Mouse (Mus musculus): ENCODE measurements around the gene Prodh2. TPM values are rescaled to one million over a fixed set of nuclear protein-coding genes. Genes with fewer than 3 reads are reported as not detected.

Prodh2 gene
- not detected in 2 replicates for polyA plus RNA-seq (2016; fragmentation: Nextera tagmentation; extraction: Ambion mirVana)

DNA sequence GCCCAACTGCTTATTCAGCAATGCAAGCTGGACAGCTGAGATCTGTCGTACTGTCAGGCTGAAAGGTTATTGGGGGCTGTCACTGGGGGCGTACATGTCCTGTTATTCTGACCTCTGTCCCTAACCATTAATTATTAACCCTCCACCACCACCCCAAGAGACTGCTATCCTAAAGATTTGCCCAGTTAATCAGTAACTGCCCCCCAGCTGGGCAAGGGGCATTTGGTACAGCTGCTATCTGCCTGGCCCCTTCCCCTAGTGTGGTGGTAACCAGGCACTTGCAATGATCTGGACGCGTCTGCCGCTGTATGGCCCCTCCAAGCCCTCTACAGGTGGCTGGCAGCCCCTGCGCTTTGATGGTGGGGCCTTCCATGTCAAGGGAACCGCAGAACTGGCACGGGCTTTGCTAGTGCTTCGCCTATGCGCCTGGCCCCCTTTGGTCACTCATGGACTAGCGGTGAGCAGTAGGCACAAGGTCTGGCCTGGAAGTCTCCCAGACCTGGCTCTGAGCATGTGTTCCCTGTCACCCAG lies at the start of gene Prodh2:
Gene Prodh2 (plus strand): TSS at position 222 of the 531 bp plus-strand sequence.
- no peak within 1 kb of the TSS for H3K4me3 ChIP-seq
- no peaks in the 10 kb centered on the region for H3K9me3 ChIP-seq
- no peak within 1 kb of the TSS for H3K27ac ChIP-seq

DNA sequence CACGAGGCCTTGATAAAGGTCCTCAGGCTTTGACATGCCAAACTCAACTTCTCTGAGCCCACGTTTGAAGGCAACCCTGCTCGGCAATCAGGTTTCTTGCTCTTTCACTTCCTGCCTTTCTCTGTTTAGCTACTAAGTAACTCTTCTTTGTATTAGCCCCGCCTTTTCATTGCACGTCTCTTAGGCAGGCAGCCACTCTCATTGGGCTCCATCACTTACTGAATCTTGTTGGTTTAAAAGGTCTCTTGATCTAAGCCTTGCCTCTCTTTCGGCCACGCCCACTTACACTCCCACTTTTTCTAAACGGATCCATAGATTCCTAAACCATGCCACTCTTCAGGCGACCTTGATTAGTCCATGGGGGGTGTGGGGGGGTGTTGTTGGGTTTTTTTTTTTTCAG lies 49.7 kb upstream of the Prodh2 start:
- Histone ChIP-seq H3K4me3 (peak overlapping the region; percentile 78; the same call in 1 of the 2 replicates), H3K36me3 (0 out of 2 replicates have a peak, but pooled peaks cover 12% of the 10 kb centered on the region), H3K9me3 (peaks cover 2% of the 10 kb centered on the region; the same call in 1 of the 2 replicates), H3K27me3 (peaks cover 51% of the 10 kb centered on the region), H3K4me1 (peaks cover 8% of the 10 kb centered on the region; the same call in 1 of the 2 replicates), H3K27ac (no peak overlapping the region), H3K4me2 (replicated peaks) (peak overlapping the region; percentile 73), H3K9ac (no peak overlapping the region)
- 26% methylated on average over 9 of the region's 9 CpGs for WGBS
- no peak for ATAC-seq (ENCODE audit: insufficient number of reproducible peaks, insufficient read depth, low FRiP score, low TSS enrichment)

More for the DNA sequence above, at the start of gene Prodh2:
- no peak within 1 kb of the TSS for H3K9ac ChIP-seq
- ATAC-seq (ENCODE audit: insufficient number of reproducible peaks, insufficient read depth, low FRiP score, low TSS enrichment) = 0 out of 2 replicates have a peak, but pooled peaks have one; percentile 41
- 57% methylated on average over 11 of the region's 11 CpGs for WGBS
- no peak within 1 kb of the TSS for H3K4me2 ChIP-seq (replicated peaks)
- H3K27me3 ChIP-seq = peaks cover 7% of the 10 kb centered on the region; the same call in 1 of the 2 replicates
- no peaks in the 10 kb centered on the region for H3K36me3 ChIP-seq
- no peaks in the 10 kb centered on the region for H3K4me1 ChIP-seq

DNA sequence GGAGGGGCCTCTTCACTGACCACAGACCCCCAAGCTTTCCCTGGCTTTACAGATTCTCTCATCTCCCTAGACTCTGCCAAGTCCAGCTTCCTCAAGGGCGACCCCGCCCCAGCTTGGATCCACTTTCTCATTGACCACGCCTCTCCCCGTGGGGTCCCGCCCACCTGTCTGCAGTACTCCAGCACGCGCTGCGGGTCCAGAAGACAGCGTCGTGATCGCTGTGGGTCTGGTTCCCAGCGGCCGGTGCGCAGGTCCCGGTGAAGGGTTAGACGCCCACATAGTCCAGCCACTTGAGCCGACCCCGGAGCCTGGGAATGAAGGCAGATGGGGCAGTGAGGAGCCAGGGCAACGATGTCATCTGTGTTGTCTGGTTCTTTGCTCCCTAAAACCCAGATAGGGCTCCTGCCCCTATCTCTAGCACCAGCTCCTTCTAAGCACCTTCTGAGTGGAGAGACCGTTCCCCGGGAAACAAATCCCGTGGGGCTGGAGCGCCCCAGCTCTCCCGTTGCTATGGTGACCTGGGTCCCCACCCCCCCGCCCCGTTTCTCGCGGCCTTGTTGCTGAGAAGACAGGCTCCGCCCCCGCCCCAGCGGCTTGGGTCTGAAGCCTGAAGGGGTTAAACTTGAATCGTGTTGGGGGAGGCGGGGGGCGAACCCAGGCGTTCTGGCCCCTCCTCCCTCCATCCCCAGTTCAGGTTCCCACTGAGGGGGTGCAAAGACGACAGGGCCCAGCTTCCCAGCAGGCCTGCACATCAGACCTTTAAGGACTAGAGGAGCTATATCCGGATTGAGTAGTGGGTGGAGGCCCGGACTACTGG lies 49.1 kb upstream of the Prodh2 start:
- Histone ChIP-seq H3K9ac (peak overlapping the region; percentile 77), H3K9me3 (peaks cover 2% of the 10 kb centered on the region; the same call in 1 of the 2 replicates), H3K27ac (peak overlapping the region; percentile 50; the same call in 1 of the 2 replicates), H3K4me2 (replicated peaks) (peak overlapping the region; percentile 73), H3K4me1 (peaks cover 8% of the 10 kb centered on the region; the same call in 1 of the 2 replicates), H3K36me3 (0 out of 2 replicates have a peak, but pooled peaks cover 12% of the 10 kb centered on the region), H3K4me3 (peak overlapping the region; percentile 78), H3K27me3 (peaks cover 45% of the 10 kb centered on the region)
- ATAC-seq (ENCODE audit: insufficient number of reproducible peaks, insufficient read depth, low FRiP score, low TSS enrichment) = peak; percentile 17; the same call in 1 of the 2 replicates
- under 1% methylated on average over 38 of the region's 38 CpGs for WGBS

DNA sequence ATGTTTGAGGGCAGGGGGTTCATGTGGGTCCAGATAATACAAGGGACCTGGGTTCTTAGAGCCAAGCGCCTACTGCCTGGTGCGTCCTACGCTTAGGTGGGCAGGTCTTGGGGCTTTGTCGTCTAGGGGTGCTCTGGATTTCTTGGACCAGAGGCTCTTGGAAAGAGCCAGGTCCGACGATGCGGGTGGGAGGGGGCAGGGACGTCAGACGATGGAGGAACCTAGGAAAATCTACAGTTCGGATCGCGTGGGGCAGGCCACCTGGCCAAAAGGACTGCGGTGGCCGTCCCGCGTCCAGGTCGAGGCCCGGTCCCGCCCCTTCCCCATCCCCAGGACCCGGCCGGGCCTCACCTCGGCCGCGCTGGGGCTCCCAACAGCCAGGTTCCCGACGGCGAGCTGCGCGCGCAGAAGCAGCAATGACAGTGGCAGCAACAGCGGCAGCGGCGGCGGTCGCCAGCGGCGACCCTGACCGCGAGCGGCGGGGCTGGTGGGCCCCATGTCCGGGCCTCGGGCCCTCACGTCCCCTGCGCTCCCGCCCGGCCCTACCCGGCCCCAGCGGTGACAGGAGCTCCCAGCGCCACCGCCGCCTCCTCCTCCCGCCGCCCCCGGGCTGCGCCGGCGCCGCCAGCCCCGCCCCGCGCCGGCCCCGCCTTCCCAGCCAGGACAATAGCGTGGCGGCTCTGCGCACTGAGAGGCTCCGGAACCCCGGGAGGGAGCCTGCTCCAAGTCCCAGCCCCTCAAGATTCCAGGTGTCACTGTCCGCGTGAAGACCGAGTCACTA lies 48.3 kb upstream of the Prodh2 start, which contains the start of gene Aplp1:
Gene Aplp1 (minus strand): TSS at position 565 of the 781 bp plus-strand sequence.
- H3K27ac ChIP-seq = peak within 1 kb of the TSS; percentile 50
- peak within 1 kb of the TSS; percentile 73 for H3K4me2 ChIP-seq (replicated peaks)
- 1% methylated on average over 71 of the region's 72 CpGs for WGBS
- peak; percentile 58 for ATAC-seq (ENCODE audit: insufficient number of reproducible peaks, insufficient read depth, low FRiP score, low TSS enrichment)
- peaks cover 2% of the 10 kb centered on the region; the same call in 1 of the 2 replicates for H3K9me3 ChIP-seq
- H3K9ac ChIP-seq = peak within 1 kb of the TSS; percentile 77
- H3K4me3 ChIP-seq = peak within 1 kb of the TSS; percentile 78
- H3K4me1 ChIP-seq = peaks cover 8% of the 10 kb centered on the region; the same call in 1 of the 2 replicates
- 0 out of 2 replicates have a peak, but pooled peaks cover 12% of the 10 kb centered on the region for H3K36me3 ChIP-seq
- peaks cover 44% of the 10 kb centered on the region for H3K27me3 ChIP-seq

DNA sequence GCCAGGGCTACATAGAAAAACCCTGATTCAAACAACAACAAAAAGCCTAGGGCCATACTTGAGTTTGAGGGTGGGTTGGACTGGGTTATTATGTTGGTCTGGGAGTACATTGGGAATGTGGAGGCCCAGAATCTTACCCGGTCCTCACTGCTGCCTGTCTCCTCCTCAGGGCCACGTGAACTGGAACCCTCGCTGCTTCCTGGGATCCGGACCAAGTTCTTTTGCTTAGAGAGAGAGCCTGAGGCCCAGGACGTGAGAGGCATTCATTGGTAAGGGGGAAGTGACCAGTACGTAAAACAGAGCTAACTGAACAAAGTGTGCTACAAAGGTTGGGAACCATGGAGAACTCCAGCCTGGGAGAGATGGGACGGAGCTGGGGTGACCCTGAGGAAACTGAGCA lies 43.2 kb upstream of the Prodh2 start:
- peaks cover 60% of the 10 kb centered on the region for H3K27me3 ChIP-seq
- no peak overlapping the region for H3K9ac ChIP-seq
- no peak overlapping the region for H3K4me2 ChIP-seq (replicated peaks)
- ATAC-seq (ENCODE audit: insufficient number of reproducible peaks, insufficient read depth, low FRiP score, low TSS enrichment) = no peak
- H3K4me1 ChIP-seq = no peaks in the 10 kb centered on the region
- WGBS = 63% methylated on average over 7 of the region's 7 CpGs
- H3K9me3 ChIP-seq = peaks cover 2% of the 10 kb centered on the region; the same call in 1 of the 2 replicates
- H3K4me3 ChIP-seq = no peak overlapping the region
- no peaks in the 10 kb centered on the region for H3K36me3 ChIP-seq
- no peak overlapping the region for H3K27ac ChIP-seq

DNA sequence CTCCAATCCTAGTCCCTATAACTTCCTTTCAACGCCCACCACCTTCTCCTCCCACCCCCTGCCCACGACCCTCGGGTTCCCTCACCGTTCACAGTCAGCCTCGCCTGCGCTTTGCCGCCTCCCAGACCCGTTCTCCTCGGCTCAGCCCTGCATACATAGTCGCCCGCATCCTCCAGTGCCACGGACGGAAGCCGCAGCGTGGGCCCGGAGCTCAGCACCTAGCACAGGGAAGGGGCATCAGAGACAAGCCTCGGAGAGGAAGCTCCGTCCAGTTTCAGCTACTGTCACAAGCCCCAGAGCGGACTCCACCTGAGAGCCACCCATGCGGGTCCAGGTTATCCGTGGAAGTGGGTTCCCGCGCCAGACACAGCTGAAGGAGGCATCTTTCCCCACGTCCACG lies 40.1 kb upstream of the Prodh2 start:
- ATAC-seq (ENCODE audit: insufficient number of reproducible peaks, insufficient read depth, low FRiP score, low TSS enrichment) = no peak
- H3K4me2 ChIP-seq (replicated peaks) = no peak overlapping the region
- no peak overlapping the region for H3K9ac ChIP-seq
- H3K36me3 ChIP-seq = no peaks in the 10 kb centered on the region
- H3K27ac ChIP-seq = no peak overlapping the region
- no peaks in the 10 kb centered on the region for H3K9me3 ChIP-seq
- H3K4me3 ChIP-seq = no peak overlapping the region
- H3K4me1 ChIP-seq = peaks cover 15% of the 10 kb centered on the region; the same call in 1 of the 2 replicates
- peaks cover 83% of the 10 kb centered on the region for H3K27me3 ChIP-seq
- 16% methylated on average over 25 of the region's 25 CpGs for WGBS

DNA sequence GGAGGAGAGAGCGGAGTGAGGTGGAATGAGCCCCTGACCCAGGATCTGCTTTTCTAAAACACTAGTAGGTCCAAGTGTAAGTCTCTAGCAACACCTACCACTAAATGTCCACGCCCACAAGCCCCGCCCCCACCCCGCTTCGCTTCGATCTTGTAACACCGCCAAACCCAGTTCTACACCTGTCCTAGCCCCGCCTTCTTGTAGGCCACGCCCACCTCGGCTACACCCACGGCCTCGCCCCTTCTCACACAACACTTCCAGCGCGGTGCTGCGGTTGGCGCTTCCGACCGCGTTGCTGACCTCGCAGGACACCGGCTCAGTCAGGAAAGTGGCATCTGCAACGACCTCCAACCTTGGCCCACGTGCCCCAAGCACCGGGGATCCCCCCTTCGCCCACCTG lies 39.7 kb upstream of the Prodh2 start:
- ATAC-seq (ENCODE audit: insufficient number of reproducible peaks, insufficient read depth, low FRiP score, low TSS enrichment) = no peak
- Histone ChIP-seq H3K27ac (no peak overlapping the region), H3K4me2 (replicated peaks) (no peak overlapping the region), H3K36me3 (no peaks in the 10 kb centered on the region), H3K9me3 (no peaks in the 10 kb centered on the region), H3K4me1 (peaks cover 15% of the 10 kb centered on the region; the same call in 1 of the 2 replicates), H3K4me3 (no peak overlapping the region), H3K9ac (no peak overlapping the region), H3K27me3 (peaks cover 87% of the 10 kb centered on the region)
- 2% methylated on average over 25 of the region's 25 CpGs for WGBS

DNA sequence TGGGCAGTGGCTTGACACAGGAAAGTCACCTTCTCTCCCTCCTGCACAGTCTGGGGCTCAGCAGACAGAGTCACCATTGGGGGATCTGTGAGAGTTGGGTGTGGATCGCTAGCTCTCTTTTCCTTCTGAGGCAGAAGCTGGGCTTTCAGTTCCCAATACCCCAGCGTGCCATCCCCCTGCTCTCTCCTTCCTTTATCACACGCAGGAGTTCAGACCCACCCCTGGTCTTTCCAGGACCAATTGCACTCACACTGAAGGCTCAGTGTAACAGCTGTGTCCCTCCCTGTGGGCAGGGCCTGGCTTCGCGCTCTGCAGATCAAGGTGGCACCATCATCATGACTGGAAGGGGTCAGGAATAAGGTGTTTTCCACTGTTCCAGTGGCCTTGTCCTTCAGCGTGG lies 39.2 kb upstream of the Prodh2 start:
- no peak for ATAC-seq (ENCODE audit: insufficient number of reproducible peaks, insufficient read depth, low FRiP score, low TSS enrichment)
- 15% methylated on average over 6 of the region's 6 CpGs for WGBS
- Histone ChIP-seq H3K4me2 (replicated peaks) (no peak overlapping the region), H3K9me3 (no peaks in the 10 kb centered on the region), H3K27me3 (peaks cover 92% of the 10 kb centered on the region), H3K27ac (no peak overlapping the region), H3K4me1 (peaks cover 15% of the 10 kb centered on the region; the same call in 1 of the 2 replicates), H3K9ac (no peak overlapping the region), H3K36me3 (no peaks in the 10 kb centered on the region), H3K4me3 (no peak overlapping the region)

DNA sequence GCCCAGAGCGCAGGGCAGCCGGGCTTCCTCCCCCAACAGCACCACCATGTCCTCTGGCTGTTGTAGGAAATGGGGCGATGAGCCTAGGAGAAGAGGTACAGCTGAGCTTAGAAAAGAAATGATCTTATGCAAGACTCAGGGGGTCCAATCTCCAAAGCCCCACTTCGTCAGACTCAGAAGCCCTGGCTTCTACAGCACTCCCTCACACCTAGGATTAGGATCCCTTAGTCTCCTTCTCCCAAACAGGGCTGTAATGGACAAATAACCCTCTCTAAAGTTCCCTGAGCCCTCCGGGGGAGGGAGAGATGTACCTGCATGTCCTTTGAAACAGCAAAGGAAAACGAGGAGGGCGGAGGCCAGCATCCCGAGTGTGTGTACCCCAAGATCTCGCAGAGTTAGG lies 36.9 kb upstream of the Prodh2 start:
- WGBS = 2% methylated on average over 9 of the region's 9 CpGs
- ATAC-seq (ENCODE audit: insufficient number of reproducible peaks, insufficient read depth, low FRiP score, low TSS enrichment) = no peak
- peaks cover 98% of the 10 kb centered on the region for H3K27me3 ChIP-seq
- H3K4me3 ChIP-seq = peak overlapping the region; percentile 13; the same call in 1 of the 2 replicates
- H3K9me3 ChIP-seq = no peaks in the 10 kb centered on the region
- H3K4me1 ChIP-seq = peaks cover 15% of the 10 kb centered on the region; the same call in 1 of the 2 replicates
- H3K27ac ChIP-seq = no peak overlapping the region
- H3K4me2 ChIP-seq (replicated peaks) = peak overlapping the region; percentile 37; the same call in 1 of the 2 replicates
- H3K9ac ChIP-seq = no peak overlapping the region
- H3K36me3 ChIP-seq = no peaks in the 10 kb centered on the region

DNA sequence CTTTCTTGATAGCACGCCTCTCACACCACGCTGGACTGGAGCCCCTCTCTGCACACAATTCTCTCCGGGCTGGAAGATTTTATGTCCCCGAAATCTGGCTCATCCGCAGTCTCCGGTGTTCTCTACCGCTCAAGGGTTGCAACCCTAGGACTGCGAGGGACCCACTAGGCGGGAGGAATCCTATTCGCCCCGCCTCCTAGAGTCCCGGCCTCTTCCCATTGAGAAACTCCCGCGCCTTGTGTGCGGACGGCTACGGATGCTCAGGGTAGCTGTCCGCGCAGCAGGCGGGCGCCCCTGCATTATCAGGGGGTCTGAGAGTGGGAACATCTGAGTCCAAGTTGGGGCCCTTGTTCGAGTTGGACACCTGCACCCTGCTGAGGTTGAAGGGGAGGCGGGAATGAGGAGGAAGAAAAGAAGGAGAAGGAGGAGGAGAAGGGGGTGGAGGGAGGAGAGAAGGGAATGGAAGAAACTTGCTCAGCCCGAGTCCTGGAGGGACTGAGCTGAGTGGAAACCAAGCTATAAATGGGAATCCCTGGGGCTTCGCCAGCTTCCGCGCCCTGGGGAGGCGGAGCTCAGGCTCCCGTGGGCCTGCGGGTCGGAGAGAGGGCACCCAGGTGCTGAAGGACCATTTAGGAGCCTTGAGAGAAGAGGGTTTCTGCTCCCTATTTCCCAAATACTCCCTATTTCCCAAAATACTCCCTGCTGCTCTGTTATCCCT lies 36.4 kb upstream of the Prodh2 start:
- Histone ChIP-seq H3K4me3 (peak overlapping the region; percentile 13; the same call in 1 of the 2 replicates), H3K27me3 (peaks cover 99% of the 10 kb centered on the region), H3K4me2 (replicated peaks) (peak overlapping the region; percentile 37), H3K36me3 (no peaks in the 10 kb centered on the region), H3K9me3 (no peaks in the 10 kb centered on the region), H3K27ac (no peak overlapping the region), H3K4me1 (peaks cover 15% of the 10 kb centered on the region; the same call in 1 of the 2 replicates), H3K9ac (no peak overlapping the region)
- WGBS = under 1% methylated on average over 31 of the region's 31 CpGs
- no peak for ATAC-seq (ENCODE audit: insufficient number of reproducible peaks, insufficient read depth, low FRiP score, low TSS enrichment)
